Mouse (Mus musculus) neural tube, embryonic 11.5 days (tissue): ENCODE data around the gene Lingo3. TPM values are rescaled to one million over a fixed set of nuclear protein-coding genes. Genes with fewer than 3 reads are reported as not detected.
A peak's percentile ranks its signal among the peaks of the same experiment; 100 is the strongest.

Experiments used
- ATAC-seq: fragments of 200-750 bp; cut with Nextera tagmentation; 2 replicates; pipeline ENCODE4 v1.8.0; 2017; ENCODE audit warnings: moderate number of reproducible peaks, mild to moderate bottlenecking, moderate TSS enrichment, moderate library complexity; ENCODE audit not compliant: insufficient read depth, low FRiP score, low TSS enrichment
- DNase-seq: peaks from one replicate; pipeline ENCODE4 v3.0.0-alpha.2; 2015; ENCODE audit warnings: low spot score
- H3K27ac ChIP-seq: fragments of 300-500 bp; sonication (generic); 2 replicates; pipeline ENCODE4 v1.5.1; 2014; ENCODE audit warnings: low read depth, mild to moderate bottlenecking, low read length
- H3K27me3 ChIP-seq: fragments of 300-500 bp; sonication (generic); 2 replicates; pipeline ENCODE4 v1.6.1; 2014; ENCODE audit warnings: mild to moderate bottlenecking, low read length, mixed read lengths; ENCODE audit not compliant: control insufficient read depth, insufficient read depth
- H3K36me3 ChIP-seq: fragments of 300-500 bp; sonication (generic); 2 replicates; pipeline ENCODE4 v1.6.1; 2014; ENCODE audit warnings: mild to moderate bottlenecking, low read length, moderate library complexity, mixed read lengths; ENCODE audit not compliant: control insufficient read depth, insufficient read depth
- H3K4me1 ChIP-seq: fragments of 300-500 bp; sonication (generic); 2 replicates; pipeline ENCODE4 v1.6.1; 2014; ENCODE audit warnings: low read length, mixed read lengths; ENCODE audit not compliant: control insufficient read depth, insufficient read depth
- H3K4me2 ChIP-seq: fragments of 300-500 bp; sonication (generic); 2 replicates; pipeline ENCODE4 v1.6.1; 2014; ENCODE audit warnings: low read depth, mild to moderate bottlenecking, moderate library complexity
- H3K4me3 ChIP-seq: fragments of 300-500 bp; sonication (generic); 2 replicates; pipeline ENCODE4 v1.5.1; 2014; ENCODE audit warnings: low read depth, low read length
- H3K9ac ChIP-seq: fragments of 300-500 bp; sonication (generic); 2 replicates; pipeline ENCODE4 v1.6.1; 2014; ENCODE audit warnings: mild to moderate bottlenecking, low read length
- H3K9me3 ChIP-seq: fragments of 300-500 bp; sonication (generic); 2 replicates; pipeline ENCODE4 v1.6.1; 2016; ENCODE audit warnings: low read length; ENCODE audit not compliant: control insufficient read depth
- WGBS: fragments of 180-500 bp; shearing (Covaris S2); extraction: QIAGEN DNeasy Blood & Tissue Kit; methylation state at CpG from one replicate; pipeline ENCODE4 v1.1.7; 2014; 5-methylcytosine and 5-hydroxymethylcytosine counted together
- polyA plus RNA-seq: library from polyadenylated mRNA; unstranded; fragments of >200 nt; fragmentation: Nextera tagmentation; extraction: Ambion mirVana; gene quantifications from 2 replicates; pipeline ENCODE4 v1.2.1, GENCODE M21; 2014

The Lingo3 gene
- polyA plus RNA-seq, 1 experiment from 2014 or later = 0.40 TPM

DNA sequence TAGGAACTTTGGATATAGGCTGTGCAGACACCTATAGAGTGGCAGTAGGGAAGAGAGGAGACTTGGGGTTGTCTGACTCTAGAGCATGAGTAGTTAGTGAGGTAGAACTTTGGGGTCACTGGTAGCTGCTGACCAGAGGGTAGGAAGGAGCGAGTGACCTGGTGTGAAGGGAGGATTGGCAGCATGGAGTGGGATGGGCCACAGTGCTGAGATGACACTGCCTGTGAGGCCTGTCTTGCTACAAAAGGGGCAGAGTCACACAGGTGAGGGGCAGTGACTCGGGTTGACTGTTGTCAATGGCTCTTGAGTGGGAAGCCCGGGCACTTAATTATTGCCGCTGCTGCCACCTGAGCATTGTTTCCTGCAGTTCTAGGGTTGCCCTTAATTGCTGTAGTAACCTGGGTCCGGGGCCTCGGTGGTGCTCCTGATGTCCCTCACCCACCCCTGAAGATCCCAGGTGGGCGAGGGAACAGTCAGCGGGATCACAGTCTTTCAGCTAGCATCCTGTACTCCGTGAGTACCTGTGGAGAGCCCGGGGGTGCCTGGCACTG is 15.9 kb downstream of the Lingo3 start:
- 84% methylated on average over 9 of the region's 10 CpGs for WGBS
- Histone ChIP-seq H3K27ac (no peak overlapping the region), H3K36me3 (peaks cover 4% of the 10 kb centered on the region), H3K4me3 (peak overlapping the region; percentile 81), H3K4me1 (peaks cover 16% of the 10 kb centered on the region), H3K27me3 (no peaks in the 10 kb centered on the region), H3K9me3 (no peaks in the 10 kb centered on the region), H3K9ac (peak overlapping the region; percentile 92), H3K4me2 (peak overlapping the region; percentile 96)
- no peak for ATAC-seq
- DNase-seq = no peak

DNA sequence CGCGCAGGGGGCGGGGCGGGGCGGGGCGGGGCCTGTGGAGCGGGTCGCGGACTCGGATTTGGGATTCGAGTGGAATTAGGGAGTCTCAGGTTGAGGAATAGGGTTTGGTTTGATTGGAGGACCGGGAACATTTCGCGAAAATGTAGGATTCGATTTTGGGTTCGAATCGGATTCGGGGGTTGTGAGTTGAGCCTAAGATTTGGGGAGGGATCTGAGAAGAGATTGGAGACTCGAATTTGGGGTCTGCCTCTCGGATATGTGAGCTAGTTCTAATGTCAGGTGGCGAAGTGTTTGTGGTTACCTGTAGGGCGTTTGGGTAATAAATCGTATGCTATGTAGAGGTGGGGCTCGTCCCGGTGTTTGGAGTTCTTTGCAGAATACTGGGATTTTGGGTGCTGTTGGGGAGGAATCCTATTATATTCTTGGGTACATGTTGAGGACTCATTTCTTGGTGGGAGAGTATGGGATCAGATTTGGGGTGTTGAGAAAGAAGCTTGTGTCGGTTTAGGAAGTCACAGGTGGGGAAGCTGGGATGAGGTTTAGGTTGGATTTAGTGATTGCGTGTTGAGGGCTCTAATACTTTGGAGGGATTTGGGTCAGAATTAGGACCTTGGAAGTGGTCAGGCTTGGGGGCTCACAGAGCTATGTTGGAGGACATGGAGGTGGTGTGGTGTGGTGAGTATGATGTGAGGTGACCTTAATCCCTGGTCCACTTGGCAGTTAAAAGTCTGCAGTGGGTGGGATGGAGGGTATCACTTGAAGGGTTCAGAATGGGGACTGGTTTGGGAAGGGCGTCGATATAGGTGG is 16.6 kb downstream of the Lingo3 start:
- DNase-seq (no peak), ATAC-seq (no peak)
- H3K4me2 ChIP-seq = peak overlapping the region; percentile 96
- peaks cover 4% of the 10 kb centered on the region for H3K36me3 ChIP-seq
- H3K9ac ChIP-seq = peak overlapping the region; percentile 92
- peak overlapping the region; percentile 76 for H3K27ac ChIP-seq
- H3K27me3 ChIP-seq = no peaks in the 10 kb centered on the region
- peak overlapping the region; percentile 81 for H3K4me3 ChIP-seq
- H3K9me3 ChIP-seq = no peaks in the 10 kb centered on the region
- peaks cover 16% of the 10 kb centered on the region for H3K4me1 ChIP-seq
- 9% methylated on average over 29 of the region's 29 CpGs for WGBS

DNA sequence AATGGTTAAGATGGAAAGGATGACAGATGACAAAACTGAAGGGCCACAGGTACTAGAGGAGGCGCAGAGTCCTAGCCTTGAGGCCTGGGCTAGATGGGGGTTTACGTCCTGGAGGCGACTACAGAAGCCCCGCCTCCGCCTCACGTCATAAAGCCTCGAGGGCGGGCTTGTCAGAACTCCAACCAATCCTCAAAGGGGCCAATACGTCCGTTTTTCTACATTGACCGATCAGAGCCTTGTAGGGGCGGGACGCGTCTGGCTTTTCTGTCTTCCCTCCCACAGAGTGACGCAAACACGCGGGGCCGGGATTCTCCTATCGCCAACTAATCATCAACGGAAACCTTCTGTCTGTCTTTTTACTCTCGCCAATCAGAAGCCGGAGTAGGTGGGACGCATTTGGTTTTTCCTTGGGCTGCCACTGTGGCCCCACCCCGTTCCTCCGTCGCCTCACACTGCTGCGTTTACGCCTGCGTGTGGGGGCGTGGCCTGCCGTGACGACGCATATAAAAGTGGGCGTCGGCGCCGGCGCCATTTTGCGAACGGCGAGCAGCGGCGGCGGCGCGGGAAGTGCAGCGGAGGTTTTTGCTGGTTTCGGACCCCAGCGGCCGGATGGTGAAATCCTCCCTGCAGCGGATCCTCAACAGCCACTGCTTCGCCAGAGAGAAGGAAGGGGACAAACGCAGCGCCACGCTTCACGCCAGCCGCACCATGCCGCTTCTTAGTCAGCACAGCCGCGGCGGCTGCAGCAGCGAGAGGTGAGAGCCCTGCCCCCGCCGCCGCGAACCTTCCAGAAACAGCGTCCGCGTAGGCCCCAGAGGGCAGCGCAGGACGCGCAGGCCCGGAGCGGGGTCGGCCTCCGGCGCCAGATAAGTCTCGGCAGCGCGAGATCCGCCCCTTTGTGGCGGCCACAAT is 17.4 kb downstream of the Lingo3 start, which contains the start of gene Oaz1:
Gene Oaz1, plus strand, starts transcription at position 506 of the 912 bp plus-strand sequence.
- Histone ChIP-seq H3K9ac (peak within 1 kb of the TSS; percentile 92), H3K36me3 (peaks cover 4% of the 10 kb centered on the region), H3K27me3 (no peaks in the 10 kb centered on the region), H3K9me3 (no peaks in the 10 kb centered on the region), H3K4me1 (peaks cover 14% of the 10 kb centered on the region), H3K4me3 (peak within 1 kb of the TSS; percentile 81), H3K4me2 (peak within 1 kb of the TSS; percentile 96), H3K27ac (peak within 1 kb of the TSS; percentile 76)
- WGBS = under 1% methylated on average over 74 of the region's 82 CpGs
- peak; percentile 95 for ATAC-seq
- peak; percentile 99 for DNase-seq

DNA sequence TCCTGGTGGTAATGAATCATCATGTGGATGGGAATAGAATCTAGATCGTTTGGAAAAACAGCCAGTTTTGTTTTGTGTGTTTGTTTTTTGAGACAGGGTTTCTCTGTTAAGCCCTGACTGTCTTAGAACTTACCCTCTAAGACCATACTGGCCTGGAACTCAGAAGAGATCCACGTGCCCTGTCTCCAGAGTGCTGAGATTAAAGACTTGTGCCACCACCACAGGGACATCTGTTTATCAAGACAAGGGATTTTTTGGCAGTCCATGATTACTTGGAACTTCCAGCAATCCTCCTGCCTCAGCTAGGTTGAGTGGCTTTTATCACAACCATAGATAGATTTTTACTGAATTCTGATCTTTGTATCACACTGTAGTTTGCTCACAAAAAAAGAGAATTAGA is 19.0 kb downstream of the Lingo3 start:
- Histone ChIP-seq H3K4me3 (no peak overlapping the region), H3K4me1 (peaks cover 8% of the 10 kb centered on the region), H3K27ac (no peak overlapping the region), H3K4me2 (no peak overlapping the region), H3K36me3 (peaks cover 3% of the 10 kb centered on the region), H3K9ac (no peak overlapping the region), H3K9me3 (no peaks in the 10 kb centered on the region), H3K27me3 (no peaks in the 10 kb centered on the region)
- ATAC-seq = no peak
- DNase-seq = no peak
- 78% methylated on average over 2 of the region's 2 CpGs for WGBS

DNA sequence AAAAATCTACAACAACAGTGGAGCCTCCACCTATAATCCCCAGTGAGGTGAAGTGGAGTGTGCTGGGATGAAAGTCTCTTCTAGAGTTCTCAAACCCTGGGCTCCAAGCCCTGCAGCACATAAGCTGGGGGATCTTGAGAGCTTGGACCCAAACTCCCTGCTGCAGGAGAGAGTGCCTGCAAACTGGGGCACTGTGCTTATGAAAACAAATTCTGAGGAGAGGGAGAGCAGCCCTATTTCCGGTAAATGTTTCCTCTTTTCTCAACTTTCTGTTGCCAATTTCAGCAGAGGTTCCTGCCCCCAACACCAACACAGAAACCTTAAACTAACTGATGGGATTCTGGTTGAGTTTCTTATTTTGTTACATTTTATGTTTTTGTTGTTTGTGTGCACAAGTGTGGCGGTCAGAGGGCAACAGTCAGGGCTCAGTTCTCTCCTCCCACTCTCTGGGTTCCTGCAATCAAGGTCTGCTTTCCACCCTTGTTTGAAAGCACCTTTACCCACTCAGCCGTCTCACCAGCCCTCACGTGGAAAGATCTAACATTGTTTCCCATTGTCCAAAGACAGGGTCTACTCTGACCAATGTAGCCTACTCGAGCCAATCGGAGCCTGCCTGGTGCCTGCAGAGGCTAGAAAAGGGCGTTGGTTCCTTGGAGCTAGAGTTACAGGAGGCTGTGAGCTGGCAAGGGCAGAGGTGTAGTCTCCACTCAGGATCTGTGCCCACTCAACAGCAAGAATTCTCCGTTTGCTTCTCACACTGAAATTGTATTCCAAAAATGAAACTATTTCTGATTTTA is 19.8 kb downstream of the Lingo3 start:
- Histone ChIP-seq H3K4me2 (no peak overlapping the region), H3K27me3 (no peaks in the 10 kb centered on the region), H3K9me3 (no peaks in the 10 kb centered on the region), H3K36me3 (no peaks in the 10 kb centered on the region), H3K9ac (no peak overlapping the region), H3K27ac (no peak overlapping the region), H3K4me1 (peaks cover 8% of the 10 kb centered on the region), H3K4me3 (no peak overlapping the region)
- DNase-seq (no peak), ATAC-seq (no peak)
- WGBS = 68% methylated on average over 8 of the region's 8 CpGs

DNA sequence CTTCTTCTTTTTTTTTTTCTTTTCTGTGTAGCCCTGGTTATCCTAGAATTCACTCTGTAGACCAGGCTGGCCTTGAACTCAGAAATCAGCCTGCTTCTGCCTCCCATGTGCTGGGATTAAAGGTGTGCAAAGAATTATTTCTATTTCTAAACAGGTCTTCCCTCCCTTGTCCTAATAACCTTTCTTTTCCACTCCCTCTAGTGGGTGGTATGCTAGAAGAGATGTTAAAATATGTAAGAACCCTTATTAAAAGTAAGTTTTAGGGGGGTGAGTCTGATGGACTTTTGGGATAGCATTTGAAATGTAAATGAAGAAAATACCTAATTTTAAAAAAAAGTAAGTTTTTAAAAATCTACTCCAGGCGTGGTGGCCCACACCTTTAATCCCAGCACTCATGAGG is 20.5 kb downstream of the Lingo3 start:
- H3K9me3 ChIP-seq = no peaks in the 10 kb centered on the region
- no peaks in the 10 kb centered on the region for H3K27me3 ChIP-seq
- no peak for ATAC-seq
- WGBS = 100% methylated on average over 1 of the region's 1 CpGs
- H3K27ac ChIP-seq = no peak overlapping the region
- no peak overlapping the region for H3K4me3 ChIP-seq
- peaks cover 8% of the 10 kb centered on the region for H3K4me1 ChIP-seq
- no peaks in the 10 kb centered on the region for H3K36me3 ChIP-seq
- H3K4me2 ChIP-seq = no peak overlapping the region
- no peak overlapping the region for H3K9ac ChIP-seq
- no peak for DNase-seq

DNA sequence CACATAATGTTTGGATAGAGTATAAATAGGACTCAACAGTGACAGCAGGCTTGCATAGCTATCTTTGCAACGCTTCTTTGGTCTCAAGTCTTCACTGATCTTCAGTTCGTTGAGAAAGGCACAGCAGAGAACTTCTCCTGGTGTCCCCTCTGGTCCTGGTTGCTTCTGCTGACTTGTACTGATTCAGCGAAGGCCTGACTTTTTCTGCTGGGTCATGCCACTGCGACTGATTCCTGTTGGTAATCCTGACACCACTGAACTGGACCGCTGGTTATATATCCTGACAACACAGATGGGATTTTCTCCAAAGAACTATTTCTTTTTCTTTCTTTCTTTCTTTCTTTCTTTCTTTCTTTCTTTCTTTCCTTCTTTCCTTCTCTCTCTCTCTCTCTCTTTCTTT is 21.3 kb downstream of the Lingo3 start:
- Histone ChIP-seq H3K9me3 (no peaks in the 10 kb centered on the region), H3K36me3 (no peaks in the 10 kb centered on the region), H3K4me1 (peaks cover 3% of the 10 kb centered on the region), H3K27ac (no peak overlapping the region), H3K4me3 (no peak overlapping the region), H3K4me2 (no peak overlapping the region), H3K9ac (no peak overlapping the region), H3K27me3 (no peaks in the 10 kb centered on the region)
- no peak for ATAC-seq
- 93% methylated on average over 5 of the region's 5 CpGs for WGBS
- DNase-seq = no peak

DNA sequence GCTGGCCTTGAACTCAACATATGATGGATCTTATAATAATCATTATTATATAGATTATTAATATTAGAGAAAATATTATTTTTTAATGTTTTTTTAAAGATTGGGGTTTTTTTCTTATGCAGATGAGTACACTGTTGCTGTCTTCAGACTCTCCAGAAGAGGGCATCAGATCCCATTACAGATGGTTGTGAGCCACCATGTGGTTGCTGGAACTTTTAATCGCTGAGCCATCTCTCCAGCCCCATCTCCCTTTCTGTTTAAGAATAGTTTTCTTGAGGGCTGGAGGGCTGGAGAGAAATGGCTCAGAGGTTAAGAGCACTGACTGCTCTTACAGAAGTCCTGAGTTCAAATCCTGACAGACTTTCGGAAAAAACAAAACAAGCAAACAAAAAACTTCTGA is 21.8 kb downstream of the Lingo3 start:
- H3K9ac ChIP-seq = no peak overlapping the region
- no peak overlapping the region for H3K27ac ChIP-seq
- no peak overlapping the region for H3K4me2 ChIP-seq
- H3K36me3 ChIP-seq = no peaks in the 10 kb centered on the region
- H3K4me3 ChIP-seq = no peak overlapping the region
- no peak for ATAC-seq
- 49% methylated on average over 2 of the region's 2 CpGs for WGBS
- no peaks in the 10 kb centered on the region for H3K9me3 ChIP-seq
- H3K27me3 ChIP-seq = no peaks in the 10 kb centered on the region
- H3K4me1 ChIP-seq = no peaks in the 10 kb centered on the region
- DNase-seq = no peak
